Mouse (Mus musculus): ENCODE data around the gene Rtkn2. TPM values are rescaled to one million over a fixed set of nuclear protein-coding genes. Genes with fewer than 3 reads are reported as not detected.
"Not testable (repeated sequence)": the region's sequence is repeated elsewhere in the genome, so short reads cannot be mapped to it uniquely, and the experiment has no call there.

The Rtkn2 gene
- polyA plus RNA-seq, 1 experiment from 2014 or later = 10.2 TPM

DNA sequence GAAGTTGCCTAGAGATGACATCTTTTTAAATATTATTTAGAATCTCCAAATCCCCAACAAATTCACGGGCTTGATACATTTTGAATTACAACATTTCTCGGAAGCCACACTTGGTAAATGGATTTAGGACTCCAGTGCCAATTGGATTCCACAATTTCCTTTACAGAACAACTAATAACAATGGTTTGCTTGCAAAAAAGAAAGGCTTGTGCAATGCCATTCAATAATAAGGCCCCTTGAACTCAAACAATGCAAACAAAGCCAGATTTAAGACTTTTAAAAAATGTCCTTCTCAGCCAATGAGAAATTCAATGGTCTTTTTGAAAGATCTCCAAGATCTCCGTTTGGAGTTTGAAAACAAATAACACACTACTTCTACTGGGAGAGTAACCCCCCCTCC is 114.1 kb downstream of the Rtkn2 start:
- WGBS = 85% methylated on average over 3 of the region's 3 CpGs
- Histone ChIP-seq H3K27ac (ENCODE audit: low read length) (no peak overlapping the region), H3K9me3 (ENCODE audit: low read length) (no peaks in the 10 kb centered on the region), H3K4me1 (ENCODE audit: insufficient read depth, low read length) (peaks cover 16% of the 10 kb centered on the region), H3K4me2 (replicated peaks; ENCODE audit: low read depth, low read length) (no peak overlapping the region), H3K27me3 (ENCODE audit: insufficient read depth, low read length) (no peaks in the 10 kb centered on the region), H3K4me3 (ENCODE audit: low read length) (no peak overlapping the region), H3K36me3 (ENCODE audit: insufficient read depth, low read length) (peaks cover 53% of the 10 kb centered on the region), H3K9ac (replicated peaks; ENCODE audit: low read length) (no peak overlapping the region)
- no peak for ATAC-seq (ENCODE audit: low FRiP score, low TSS enrichment)

- no peaks in the 10 kb centered on the region for H3K27me3 ChIP-seq (ENCODE audit: insufficient read depth, low read length)
- H3K9ac ChIP-seq (replicated peaks; ENCODE audit: low read length) = no peak overlapping the region
- peaks cover 13% of the 10 kb centered on the region for H3K4me1 ChIP-seq (ENCODE audit: insufficient read depth, low read length)
- ATAC-seq (ENCODE audit: low FRiP score, low TSS enrichment) = no peak
- no peak overlapping the region for H3K27ac ChIP-seq (ENCODE audit: low read length)
- H3K4me3 ChIP-seq (ENCODE audit: low read length) = no peak overlapping the region
- H3K4me2 ChIP-seq (replicated peaks; ENCODE audit: low read depth, low read length) = no peak overlapping the region
- 84% methylated on average over 2 of the region's 2 CpGs for WGBS
- peaks cover 58% of the 10 kb centered on the region for H3K36me3 ChIP-seq (ENCODE audit: insufficient read depth, low read length)
- H3K9me3 ChIP-seq (ENCODE audit: low read length) = no peaks in the 10 kb centered on the region
Measured at GRCm38 (mm10) chr10:68095136-68095535, 115.8 kb downstream of the Rtkn2 start.

DNA sequence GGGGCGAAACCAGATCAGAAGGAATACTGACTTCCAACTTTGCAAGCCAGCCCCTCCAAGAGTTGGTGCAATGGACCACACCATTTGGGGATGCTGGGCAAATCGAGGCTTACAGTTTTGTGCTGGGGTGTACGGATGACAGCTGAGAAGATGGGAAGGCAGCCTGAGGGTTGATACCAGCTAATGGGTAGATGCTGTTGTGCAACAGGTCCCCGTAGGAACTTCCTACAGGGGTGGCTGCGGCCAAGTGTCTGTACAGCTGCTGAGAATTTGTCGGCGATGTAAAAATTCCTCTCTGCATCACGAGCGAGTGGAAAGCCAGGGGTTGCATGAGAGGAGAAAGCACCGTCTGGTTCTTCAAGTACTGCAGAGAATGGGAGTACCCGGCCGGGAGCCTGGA is 117.0 kb downstream of the Rtkn2 start:
- Histone ChIP-seq H3K4me3 (ENCODE audit: low read length) (no peak overlapping the region), H3K27ac (ENCODE audit: low read length) (no peak overlapping the region), H3K4me1 (ENCODE audit: insufficient read depth, low read length) (peaks cover 5% of the 10 kb centered on the region), H3K27me3 (ENCODE audit: insufficient read depth, low read length) (no peaks in the 10 kb centered on the region), H3K9me3 (ENCODE audit: low read length) (no peaks in the 10 kb centered on the region), H3K36me3 (ENCODE audit: insufficient read depth, low read length) (peaks cover 68% of the 10 kb centered on the region), H3K4me2 (replicated peaks; ENCODE audit: low read depth, low read length) (no peak overlapping the region), H3K9ac (replicated peaks; ENCODE audit: low read length) (no peak overlapping the region)
- 95% methylated on average over 12 of the region's 12 CpGs for WGBS
- ATAC-seq (ENCODE audit: low FRiP score, low TSS enrichment) = no peak

- Histone ChIP-seq H3K27me3 (ENCODE audit: insufficient read depth, low read length) (no peaks in the 10 kb centered on the region), H3K9me3 (ENCODE audit: low read length) (no peaks in the 10 kb centered on the region), H3K4me2 (replicated peaks; ENCODE audit: low read depth, low read length) (no peak overlapping the region), H3K27ac (ENCODE audit: low read length) (no peak overlapping the region), H3K9ac (replicated peaks; ENCODE audit: low read length) (no peak overlapping the region), H3K4me1 (ENCODE audit: insufficient read depth, low read length) (no peaks in the 10 kb centered on the region; the same call in 1 of the 2 replicates), H3K4me3 (ENCODE audit: low read length) (no peak overlapping the region), H3K36me3 (ENCODE audit: insufficient read depth, low read length) (peaks cover 70% of the 10 kb centered on the region)
- no peak for ATAC-seq (ENCODE audit: low FRiP score, low TSS enrichment)
- whole genome bisulfite sequencing = 87% methylated on average over 19 of the region's 19 CpGs
Measured at GRCm38 (mm10) chr10:68097821-68098675, 118.7 kb downstream of the Rtkn2 start.

DNA sequence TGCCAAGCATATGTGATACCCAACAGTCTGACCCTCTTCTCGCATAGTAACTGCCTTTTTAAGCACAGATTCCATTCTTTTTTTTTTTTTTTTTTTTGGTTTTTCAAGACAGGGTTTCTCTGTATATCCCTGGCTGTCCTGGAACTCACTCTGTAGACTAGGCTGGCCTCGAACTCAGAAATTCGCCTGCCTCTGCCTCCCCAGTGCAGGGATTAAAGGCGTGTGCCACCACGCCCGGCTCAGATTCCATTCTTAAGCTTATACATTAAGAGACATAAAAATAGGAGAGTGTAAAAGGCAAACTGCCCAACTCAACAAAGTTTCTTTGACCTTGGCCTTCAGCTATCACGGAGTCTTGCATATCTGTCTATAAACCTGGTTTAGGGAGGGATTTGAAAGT is 120.4 kb downstream of the Rtkn2 start:
- H3K4me2 ChIP-seq (replicated peaks; ENCODE audit: low read depth, low read length); H3K9me3 ChIP-seq (ENCODE audit: low read length); H3K27ac ChIP-seq (ENCODE audit: low read length); H3K4me3 ChIP-seq (ENCODE audit: low read length); H3K27me3 ChIP-seq (ENCODE audit: insufficient read depth, low read length); H3K9ac ChIP-seq (replicated peaks; ENCODE audit: low read length); ATAC-seq (ENCODE audit: low FRiP score, low TSS enrichment): not testable (repeated sequence)
- Histone ChIP-seq H3K4me1 (ENCODE audit: insufficient read depth, low read length) (peaks cover 14% of the 10 kb centered on the region), H3K36me3 (ENCODE audit: insufficient read depth, low read length) (peaks cover 56% of the 10 kb centered on the region)
- WGBS = 91% methylated on average over 7 of the region's 7 CpGs

DNA sequence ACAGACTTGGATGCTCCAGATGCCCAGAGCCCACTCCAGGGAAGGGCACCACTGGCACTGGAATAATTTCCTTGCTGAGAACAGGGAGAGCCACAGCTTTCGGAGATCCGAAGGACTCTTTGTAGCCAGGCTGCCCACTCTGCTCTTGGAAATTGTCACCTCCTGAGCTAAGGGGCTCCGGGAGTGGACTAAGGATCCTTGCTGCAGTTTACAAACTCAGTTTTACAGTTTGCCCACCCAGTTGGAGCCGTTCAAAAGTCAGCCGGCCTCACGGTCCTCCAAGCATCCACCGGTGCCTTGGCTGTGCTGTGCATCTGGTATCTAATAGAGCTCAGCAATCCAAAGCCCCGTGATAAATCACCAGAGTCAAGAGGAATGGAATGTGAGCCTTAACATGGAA is 121.1 kb downstream of the Rtkn2 start:
- no peak overlapping the region for H3K9ac ChIP-seq (replicated peaks; ENCODE audit: low read length)
- no peak overlapping the region for H3K4me3 ChIP-seq (ENCODE audit: low read length)
- no peaks in the 10 kb centered on the region for H3K27me3 ChIP-seq (ENCODE audit: insufficient read depth, low read length)
- peaks cover 49% of the 10 kb centered on the region for H3K36me3 ChIP-seq (ENCODE audit: insufficient read depth, low read length)
- no peak for ATAC-seq (ENCODE audit: low FRiP score, low TSS enrichment)
- H3K4me2 ChIP-seq (replicated peaks; ENCODE audit: low read depth, low read length) = no peak overlapping the region
- peaks cover 21% of the 10 kb centered on the region for H3K4me1 ChIP-seq (ENCODE audit: insufficient read depth, low read length)
- H3K9me3 ChIP-seq (ENCODE audit: low read length) = no peaks in the 10 kb centered on the region
- WGBS = 62% methylated on average over 8 of the region's 8 CpGs
- no peak overlapping the region for H3K27ac ChIP-seq (ENCODE audit: low read length)

DNA sequence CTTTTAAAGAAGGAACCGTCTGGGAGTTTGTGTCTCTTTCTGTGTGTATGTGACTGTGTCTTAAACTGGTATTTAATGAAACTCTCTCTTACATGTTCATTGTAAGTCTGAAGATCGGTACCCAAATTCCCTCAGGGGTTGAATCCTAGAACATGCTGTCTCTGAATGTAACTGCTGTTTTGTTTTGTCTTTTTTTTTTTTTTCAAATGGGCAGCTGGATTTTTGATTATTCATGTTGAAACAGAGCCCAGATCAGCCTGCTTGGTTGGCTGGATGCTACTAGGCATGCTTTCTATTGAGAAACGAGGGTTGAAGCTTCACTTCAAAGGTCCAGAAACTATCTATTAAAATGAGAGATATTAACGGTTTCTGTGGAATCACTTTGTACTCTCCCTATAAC is 121.9 kb downstream of the Rtkn2 start:
- 84% methylated on average over 4 of the region's 4 CpGs for WGBS
- Histone ChIP-seq H3K27ac (ENCODE audit: low read length) (no peak overlapping the region), H3K9ac (replicated peaks; ENCODE audit: low read length) (no peak overlapping the region), H3K4me2 (replicated peaks; ENCODE audit: low read depth, low read length) (no peak overlapping the region), H3K36me3 (ENCODE audit: insufficient read depth, low read length) (peaks cover 43% of the 10 kb centered on the region), H3K4me1 (ENCODE audit: insufficient read depth, low read length) (peaks cover 28% of the 10 kb centered on the region), H3K27me3 (ENCODE audit: insufficient read depth, low read length) (no peaks in the 10 kb centered on the region), H3K4me3 (ENCODE audit: low read length) (no peak overlapping the region), H3K9me3 (ENCODE audit: low read length) (no peaks in the 10 kb centered on the region)
- no peak for ATAC-seq (ENCODE audit: low FRiP score, low TSS enrichment)

GRCm38 (mm10) chr10:68102566-68102965 is 123.2 kb downstream of the Rtkn2 start:
- H3K4me2 ChIP-seq (replicated peaks; ENCODE audit: low read depth, low read length) = no peak overlapping the region
- no peak overlapping the region for H3K9ac ChIP-seq (replicated peaks; ENCODE audit: low read length)
- no peaks in the 10 kb centered on the region for H3K27me3 ChIP-seq (ENCODE audit: insufficient read depth, low read length)
- no peak overlapping the region for H3K4me3 ChIP-seq (ENCODE audit: low read length)
- no peak overlapping the region for H3K27ac ChIP-seq (ENCODE audit: low read length)
- H3K9me3 ChIP-seq (ENCODE audit: low read length) = no peaks in the 10 kb centered on the region
- no peak for ATAC-seq (ENCODE audit: low FRiP score, low TSS enrichment)
- H3K4me1 ChIP-seq (ENCODE audit: insufficient read depth, low read length) = peaks cover 36% of the 10 kb centered on the region
- H3K36me3 ChIP-seq (ENCODE audit: insufficient read depth, low read length) = peaks cover 30% of the 10 kb centered on the region
- WGBS = 92% methylated on average over 6 of the region's 6 CpGs

- 59% methylated on average over 6 of the region's 6 CpGs for WGBS
- peak; percentile 52; the same call in 1 of the 2 replicates for ATAC-seq (ENCODE audit: low FRiP score, low TSS enrichment)
- Histone ChIP-seq H3K4me2 (replicated peaks; ENCODE audit: low read depth, low read length) (no peak overlapping the region), H3K4me3 (ENCODE audit: low read length) (no peak overlapping the region), H3K9ac (replicated peaks; ENCODE audit: low read length) (no peak overlapping the region), H3K9me3 (ENCODE audit: low read length) (no peaks in the 10 kb centered on the region), H3K4me1 (ENCODE audit: insufficient read depth, low read length) (peaks cover 36% of the 10 kb centered on the region), H3K36me3 (ENCODE audit: insufficient read depth, low read length) (peaks cover 23% of the 10 kb centered on the region), H3K27ac (ENCODE audit: low read length) (peak overlapping the region; percentile 43; the same call in 1 of the 2 replicates), H3K27me3 (ENCODE audit: insufficient read depth, low read length) (no peaks in the 10 kb centered on the region)
Measured at GRCm38 (mm10) chr10:68103078-68103855, 123.9 kb downstream of the Rtkn2 start.

DNA sequence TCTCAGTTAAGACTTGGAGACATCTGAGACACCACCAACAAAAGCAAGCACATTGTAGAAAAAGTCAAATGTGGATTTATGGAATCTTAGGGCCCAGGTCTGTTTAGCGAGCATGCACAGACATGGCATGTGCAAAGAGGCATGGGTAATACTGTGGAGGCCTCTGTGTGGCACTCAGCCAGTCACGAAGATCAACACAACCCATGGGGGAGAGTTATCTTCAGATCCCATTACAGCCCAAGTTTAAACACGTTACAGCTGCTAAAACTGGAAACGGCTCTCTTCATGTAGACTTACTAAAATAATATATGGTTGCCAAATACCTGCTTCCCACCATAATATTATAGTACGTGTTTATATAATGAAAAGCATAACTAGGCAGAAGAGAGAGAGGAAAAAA is 124.6 kb downstream of the Rtkn2 start:
- peak; percentile 72 for ATAC-seq (ENCODE audit: low FRiP score, low TSS enrichment)
- Histone ChIP-seq H3K4me1 (ENCODE audit: insufficient read depth, low read length) (peaks cover 36% of the 10 kb centered on the region), H3K36me3 (ENCODE audit: insufficient read depth, low read length) (peaks cover 22% of the 10 kb centered on the region), H3K4me2 (replicated peaks; ENCODE audit: low read depth, low read length) (no peak overlapping the region), H3K9ac (replicated peaks; ENCODE audit: low read length) (no peak overlapping the region), H3K27ac (ENCODE audit: low read length) (peak overlapping the region; percentile 93; the same call in 1 of the 2 replicates), H3K9me3 (ENCODE audit: low read length) (no peaks in the 10 kb centered on the region), H3K4me3 (ENCODE audit: low read length) (no peak overlapping the region), H3K27me3 (ENCODE audit: insufficient read depth, low read length) (no peaks in the 10 kb centered on the region)
- 33% methylated on average over 5 of the region's 5 CpGs for WGBS

Data from kidney, embryonic 16.5 days (tissue).